Mouse (Mus musculus): Measurements from ENCODE around the gene Nanos3. TPM values are rescaled to one million over a fixed set of nuclear protein-coding genes. Genes with fewer than 3 reads are reported as not detected.

Nanos3 gene
- total and polyA plus RNA-seq, 2 experiments: not detected

DNA sequence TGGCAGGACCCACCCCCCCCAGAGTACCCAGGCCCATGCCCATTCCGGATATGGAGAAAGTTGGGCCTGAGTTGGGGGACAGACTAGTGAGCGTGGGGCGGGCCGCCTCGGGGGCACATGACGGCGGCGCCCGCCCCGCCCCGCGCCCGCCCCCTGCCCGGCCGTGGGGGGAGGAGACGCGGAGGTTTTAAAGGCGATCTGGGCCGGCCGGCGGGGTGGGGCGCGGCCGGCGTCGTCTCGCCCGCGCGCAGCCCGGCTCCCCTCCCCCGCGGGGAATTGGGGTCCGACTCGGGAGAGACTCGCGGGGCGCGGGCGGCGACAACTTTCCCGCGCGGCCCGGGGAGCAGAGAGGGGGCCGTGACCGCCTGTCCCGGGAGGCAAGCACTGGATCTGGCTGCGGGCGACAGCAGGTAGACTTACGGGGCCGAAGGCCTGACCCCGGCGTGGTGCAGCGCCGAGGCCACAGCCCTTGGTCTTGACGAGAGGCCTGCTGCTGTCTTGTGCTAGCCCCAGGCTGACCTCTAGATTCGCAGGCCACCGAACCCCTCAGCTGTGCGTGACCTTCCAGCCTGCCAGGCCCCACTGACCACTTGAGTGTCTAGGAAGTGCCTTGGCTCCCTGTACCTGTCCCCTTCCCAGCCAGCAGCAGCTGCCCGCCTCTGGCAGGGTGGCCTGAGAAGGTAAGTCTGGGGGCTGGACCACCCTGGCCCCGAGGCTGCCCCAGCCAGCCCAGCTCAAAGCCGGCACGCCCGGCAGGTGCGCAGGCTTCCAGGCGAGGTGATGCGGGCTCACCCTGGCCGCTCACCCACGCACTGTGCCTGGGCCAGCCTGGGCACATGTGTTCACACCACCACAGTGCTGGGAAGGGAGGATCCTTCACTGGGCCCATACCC is 15.9 kb upstream of the Nanos3 start:
- Histone ChIP-seq H3K79me2 (ENCODE audit: control insufficient read depth, insufficient read depth, low read length) (peaks cover 8% of the 10 kb centered on the region; the same call in 1 of the 2 replicates), H3K27me3 (ENCODE audit: control insufficient read depth, insufficient read depth, low read length) (no peaks in the 10 kb centered on the region), H3K4me3 (ENCODE audit: insufficient read depth, low read depth, low read length) (peak overlapping the region; percentile 76), H3K4me1 (ENCODE audit: control insufficient read depth, insufficient read depth, low read length) (0 out of 2 replicates have a peak, but pooled peaks cover 2% of the 10 kb centered on the region), H3K9ac (ENCODE audit: low read depth, low read length) (peak overlapping the region; percentile 95), H3K27ac (replicated peaks; ENCODE audit: insufficient read depth, low read depth, low read length) (peak overlapping the region; percentile 93), H3K36me3 (ENCODE audit: control insufficient read depth, insufficient read depth, low read length) (no peaks in the 10 kb centered on the region)
- TF ChIP-seq POLR2A (IDR thresholded peaks at IDR 0.05; ENCODE audit: extremely low read depth, insufficient read depth, low read length): peak; percentile 64; the same call in 1 of the 2 replicates
- TF ChIP-seq CTCF (IDR thresholded peaks at IDR 0.05; ENCODE audit: low read depth, low read length): no peak
- DNase-seq (ENCODE audit: extremely low read depth, low read depth, low spot score): no peak
- WGBS: 6% methylated on average over 64 of the region's 70 CpGs

GRCm38 (mm10) chr8:84200126-84200555 is 15.1 kb upstream of the Nanos3 start:
- 59% methylated on average over 8 of the region's 8 CpGs for WGBS
- Histone ChIP-seq H3K27me3 (ENCODE audit: control insufficient read depth, insufficient read depth, low read length) (no peaks in the 10 kb centered on the region), H3K4me1 (ENCODE audit: control insufficient read depth, insufficient read depth, low read length) (0 out of 2 replicates have a peak, but pooled peaks cover 2% of the 10 kb centered on the region), H3K9ac (ENCODE audit: low read depth, low read length) (0 out of 2 replicates have a peak overlapping the region, but pooled peaks have one; percentile 12), H3K4me3 (ENCODE audit: insufficient read depth, low read depth, low read length) (peak overlapping the region; percentile 9; the same call in 1 of the 2 replicates), H3K79me2 (ENCODE audit: control insufficient read depth, insufficient read depth, low read length) (peaks cover 8% of the 10 kb centered on the region; the same call in 1 of the 2 replicates), H3K27ac (replicated peaks; ENCODE audit: insufficient read depth, low read depth, low read length) (peak overlapping the region; percentile 23; the same call in 1 of the 2 replicates), H3K36me3 (ENCODE audit: control insufficient read depth, insufficient read depth, low read length) (no peaks in the 10 kb centered on the region)
- no peak for TF ChIP-seq CTCF (IDR thresholded peaks at IDR 0.05; ENCODE audit: low read depth, low read length)
- TF ChIP-seq POLR2A (IDR thresholded peaks at IDR 0.05; ENCODE audit: extremely low read depth, insufficient read depth, low read length): no peak
- no peak for DNase-seq (ENCODE audit: extremely low read depth, low read depth, low spot score)

DNA sequence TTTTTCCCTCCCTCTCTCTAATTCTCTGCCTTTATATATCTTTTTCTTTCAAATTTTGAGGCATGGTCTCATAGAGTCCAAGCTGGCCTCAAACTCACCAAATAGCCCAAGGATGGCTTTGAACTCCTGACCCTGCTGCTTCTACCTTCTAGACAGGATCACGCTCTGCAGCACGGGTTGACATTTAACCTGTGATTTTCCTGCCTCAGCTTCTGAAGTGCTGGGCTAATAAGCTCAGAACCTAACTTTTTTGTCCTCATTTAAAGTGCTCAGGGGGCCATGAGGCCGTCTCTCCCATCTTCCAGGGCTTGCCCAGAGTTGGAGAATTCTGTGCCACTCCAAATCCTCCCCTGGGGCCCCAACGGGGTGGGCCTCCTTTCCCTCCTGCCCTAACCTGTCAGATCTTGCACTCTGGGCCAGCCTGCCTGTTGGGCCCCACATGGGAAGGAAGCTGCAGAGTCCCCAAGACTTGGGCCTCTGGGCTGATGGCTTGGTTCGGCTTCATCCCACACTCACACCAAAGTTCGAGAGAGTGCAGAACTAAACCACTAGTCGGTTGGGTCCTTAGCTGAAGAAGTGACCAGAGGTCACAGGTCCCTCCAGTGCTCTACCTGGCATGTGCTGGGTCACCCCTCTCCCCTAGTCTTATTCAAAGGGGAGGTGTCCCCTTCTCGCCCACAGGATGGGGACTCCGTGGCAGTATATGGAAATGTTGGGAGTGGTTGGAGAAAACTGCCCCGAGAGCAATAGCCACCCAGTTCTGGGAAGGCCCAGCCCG is 14.5 kb upstream of the Nanos3 start:
- DNase-seq (ENCODE audit: extremely low read depth, low read depth, low spot score): no peak
- 70% methylated on average over 11 of the region's 11 CpGs for WGBS
- no peaks in the 10 kb centered on the region for H3K36me3 ChIP-seq (ENCODE audit: control insufficient read depth, insufficient read depth, low read length)
- H3K79me2 ChIP-seq (ENCODE audit: control insufficient read depth, insufficient read depth, low read length): peaks cover 8% of the 10 kb centered on the region; the same call in 1 of the 2 replicates
- 0 out of 2 replicates have a peak, but pooled peaks cover 2% of the 10 kb centered on the region for H3K4me1 ChIP-seq (ENCODE audit: control insufficient read depth, insufficient read depth, low read length)
- no peak overlapping the region for H3K4me3 ChIP-seq (ENCODE audit: insufficient read depth, low read depth, low read length)
- no peak overlapping the region for H3K27ac ChIP-seq (replicated peaks; ENCODE audit: insufficient read depth, low read depth, low read length)
- no peaks in the 10 kb centered on the region for H3K27me3 ChIP-seq (ENCODE audit: control insufficient read depth, insufficient read depth, low read length)
- no peak overlapping the region for H3K9ac ChIP-seq (ENCODE audit: low read depth, low read length)
- TF ChIP-seq CTCF (IDR thresholded peaks at IDR 0.05; ENCODE audit: low read depth, low read length) (no peak), POLR2A (IDR thresholded peaks at IDR 0.05; ENCODE audit: extremely low read depth, insufficient read depth, low read length) (no peak)

- no peaks in the 10 kb centered on the region for H3K36me3 ChIP-seq (ENCODE audit: control insufficient read depth, insufficient read depth, low read length)
- H3K4me1 ChIP-seq (ENCODE audit: control insufficient read depth, insufficient read depth, low read length): 0 out of 2 replicates have a peak, but pooled peaks cover 2% of the 10 kb centered on the region
- WGBS: 39% methylated on average over 4 of the region's 4 CpGs
- peaks cover 8% of the 10 kb centered on the region; the same call in 1 of the 2 replicates for H3K79me2 ChIP-seq (ENCODE audit: control insufficient read depth, insufficient read depth, low read length)
- DNase-seq (ENCODE audit: extremely low read depth, low read depth, low spot score): no peak
- no peak overlapping the region for H3K4me3 ChIP-seq (ENCODE audit: insufficient read depth, low read depth, low read length)
- no peak for TF ChIP-seq POLR2A (IDR thresholded peaks at IDR 0.05; ENCODE audit: extremely low read depth, insufficient read depth, low read length)
- TF ChIP-seq CTCF (IDR thresholded peaks at IDR 0.05; ENCODE audit: low read depth, low read length): no peak
- no peak overlapping the region for H3K9ac ChIP-seq (ENCODE audit: low read depth, low read length)
- H3K27me3 ChIP-seq (ENCODE audit: control insufficient read depth, insufficient read depth, low read length): no peaks in the 10 kb centered on the region
- H3K27ac ChIP-seq (replicated peaks; ENCODE audit: insufficient read depth, low read depth, low read length): no peak overlapping the region
Observed at GRCm38 (mm10) chr8:84198871-84199270, 13.9 kb upstream of the Nanos3 start.

DNA sequence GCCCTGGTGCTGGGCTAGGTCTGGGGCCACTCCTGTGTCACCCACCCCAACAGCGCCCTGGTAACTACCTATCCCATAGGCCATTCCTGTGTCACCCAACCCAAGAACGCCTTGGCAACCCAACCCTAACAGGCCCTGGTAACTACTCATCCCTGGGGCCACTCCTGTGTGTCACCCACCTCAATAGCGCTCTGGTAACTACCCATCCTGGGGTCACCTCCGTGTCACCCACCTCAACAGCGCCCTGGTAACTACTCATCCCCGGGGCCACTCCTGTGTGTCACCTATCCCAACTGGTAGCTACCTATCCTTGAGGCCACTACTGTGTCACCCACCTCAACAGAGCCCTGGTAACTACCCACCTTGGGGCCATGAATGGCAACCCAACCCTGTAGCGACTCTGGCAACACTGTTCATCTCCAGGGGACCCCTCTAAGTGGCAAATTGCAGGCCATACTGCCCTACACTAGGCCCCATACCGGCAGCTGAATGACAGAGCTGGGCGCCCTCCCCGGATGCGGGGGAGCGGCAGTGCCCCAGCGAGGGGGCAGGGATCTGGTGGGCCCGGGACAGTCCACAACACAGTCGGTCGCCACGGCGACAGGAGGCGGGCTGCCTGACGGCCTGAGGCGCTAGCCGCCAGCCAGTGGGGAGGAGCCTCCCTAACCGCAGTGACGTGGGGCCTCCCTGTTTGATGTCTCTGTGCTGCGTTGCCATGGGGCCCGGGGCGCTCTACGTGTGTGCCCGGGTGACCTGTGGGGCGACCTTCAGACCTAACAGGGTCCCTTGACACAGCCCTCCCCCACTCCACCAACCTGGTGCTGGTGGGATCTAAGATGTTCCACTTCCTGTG is 13.1 kb upstream of the Nanos3 start:
- H3K4me1 ChIP-seq (ENCODE audit: control insufficient read depth, insufficient read depth, low read length): 0 out of 2 replicates have a peak, but pooled peaks cover 2% of the 10 kb centered on the region
- 10% methylated on average over 30 of the region's 30 CpGs for WGBS
- H3K36me3 ChIP-seq (ENCODE audit: control insufficient read depth, insufficient read depth, low read length): no peaks in the 10 kb centered on the region
- H3K79me2 ChIP-seq (ENCODE audit: control insufficient read depth, insufficient read depth, low read length): peaks cover 8% of the 10 kb centered on the region; the same call in 1 of the 2 replicates
- no peaks in the 10 kb centered on the region for H3K27me3 ChIP-seq (ENCODE audit: control insufficient read depth, insufficient read depth, low read length)
- no peak for TF ChIP-seq POLR2A (IDR thresholded peaks at IDR 0.05; ENCODE audit: extremely low read depth, insufficient read depth, low read length)
- TF ChIP-seq CTCF (IDR thresholded peaks at IDR 0.05; ENCODE audit: low read depth, low read length): no peak
- no peak for DNase-seq (ENCODE audit: extremely low read depth, low read depth, low spot score)
- H3K27ac ChIP-seq (replicated peaks; ENCODE audit: insufficient read depth, low read depth, low read length): peak overlapping the region; percentile 73
- H3K9ac ChIP-seq (ENCODE audit: low read depth, low read length): peak overlapping the region; percentile 45
- H3K4me3 ChIP-seq (ENCODE audit: insufficient read depth, low read depth, low read length): peak overlapping the region; percentile 50

Measured in liver, adult 2 months (tissue).